ENCODE assay signal across 9 mouse cellular contexts in the genomic region with DNA sequence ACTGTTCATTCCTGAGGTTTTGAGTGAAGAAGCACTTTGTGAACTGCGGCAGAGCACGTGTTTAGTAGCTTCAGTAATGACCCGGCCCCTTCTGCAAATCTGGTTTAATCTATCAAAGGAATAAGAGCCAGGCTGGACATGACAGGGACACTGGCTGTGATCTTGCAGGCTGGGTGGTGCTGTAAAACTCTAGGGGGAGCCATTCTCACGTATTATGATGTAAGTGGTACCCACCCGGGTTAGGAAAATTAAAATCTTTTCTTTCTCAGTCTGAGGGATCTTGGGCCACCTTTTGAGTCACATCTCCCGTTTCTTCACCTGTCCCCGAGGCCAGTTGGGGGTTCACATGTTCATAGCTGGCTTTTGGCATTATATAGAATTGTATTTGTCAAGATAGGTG.
DNase-seq lines count a peak whose midpoint lies in the region; ATAC-seq and TF ChIP-seq lines count a peak whose summit lies in the region.
"Had no signal": no experiment of that assay in that cellular context is flagged by ENCODE, and none has a peak within 500 bp of the region (broad histone marks: within the 10 kb centered on the region; RNA-seq: fewer than 3 reads in every experiment).

No protein-coding gene starts in this region.

- H3K36me3 ChIP-seq in hindbrain, embryonic 13.5 days: no peaks in the 10 kb centered on the region
- H3K36me3 ChIP-seq in hindbrain, embryonic 10.5 days: no peaks in the 10 kb centered on the region
- H3K36me3 ChIP-seq in neural tube, embryonic 11.5 days (ENCODE audit: control insufficient read depth, insufficient read depth, low read length): no peaks in the 10 kb centered on the region
- no peaks in the 10 kb centered on the region for H3K36me3 ChIP-seq in forebrain, embryonic 14.5 days (ENCODE audit: control insufficient read depth, insufficient read depth, low read length)
- no peaks in the 10 kb centered on the region for H3K36me3 ChIP-seq in stomach, postnatal 0 days (ENCODE audit: control insufficient read depth, insufficient read depth, low read length)

- H3K4me3 ChIP-seq in hindbrain, embryonic 13.5 days: no peak overlapping the region
- no peak overlapping the region for H3K4me3 ChIP-seq in hindbrain, embryonic 10.5 days
- H3K4me3 ChIP-seq in neural tube, embryonic 11.5 days (ENCODE audit: low read depth, low read length): no peak overlapping the region
- no peak overlapping the region for H3K4me3 ChIP-seq in forebrain, embryonic 14.5 days (ENCODE audit: low read depth, low read length)
- no peak overlapping the region for H3K4me3 ChIP-seq in stomach, postnatal 0 days (ENCODE audit: low read depth, low read length)
- H3K4me3 ChIP-seq: myocyte had no signal

- H3K9me3 ChIP-seq in hindbrain, embryonic 13.5 days: no peaks in the 10 kb centered on the region
- H3K9me3 ChIP-seq in hindbrain, embryonic 10.5 days: no peaks in the 10 kb centered on the region
- H3K9me3 ChIP-seq in neural tube, embryonic 11.5 days (ENCODE audit: control insufficient read depth, low read length): no peaks in the 10 kb centered on the region
- H3K9me3 ChIP-seq in forebrain, embryonic 14.5 days (replicated peaks; ENCODE audit: control insufficient read depth, low read length): no peaks in the 10 kb centered on the region
- no peaks in the 10 kb centered on the region for H3K9me3 ChIP-seq in stomach, postnatal 0 days (ENCODE audit: control insufficient read depth, low read length)

- peaks cover 7% of the 10 kb centered on the region; the same call in 1 of the 2 replicates for H3K27me3 ChIP-seq in hindbrain, embryonic 13.5 days
- peaks cover 5% of the 10 kb centered on the region; the same call in 1 of the 2 replicates for H3K27me3 ChIP-seq in hindbrain, embryonic 10.5 days (ENCODE audit: insufficient read depth, poor library complexity, severe bottlenecking)
- H3K27me3 ChIP-seq in neural tube, embryonic 11.5 days (ENCODE audit: control insufficient read depth, insufficient read depth, low read length): no peaks in the 10 kb centered on the region
- 0 out of 2 replicates have a peak, but pooled peaks cover 6% of the 10 kb centered on the region for H3K27me3 ChIP-seq in forebrain, embryonic 14.5 days (replicated peaks; ENCODE audit: control insufficient read depth, insufficient read depth, low read length)
- no peaks in the 10 kb centered on the region for H3K27me3 ChIP-seq in stomach, postnatal 0 days (ENCODE audit: control insufficient read depth, insufficient read depth, low read length)

- peak; percentile 25; the same call in 1 of the 2 replicates for ATAC-seq in hindbrain, embryonic 13.5 days (ENCODE audit: low FRiP score)
- ATAC-seq in neural tube, embryonic 11.5 days (ENCODE audit: insufficient read depth, low FRiP score, low TSS enrichment): peak; percentile 45; the same call in 1 of the 2 replicates
- no peak for ATAC-seq in forebrain, embryonic 14.5 days
- ATAC-seq in stomach, postnatal 0 days (ENCODE audit: low FRiP score, low TSS enrichment): no peak

- no peak overlapping the region for H3K9ac ChIP-seq in hindbrain, embryonic 13.5 days
- no peak overlapping the region for H3K9ac ChIP-seq in neural tube, embryonic 11.5 days (ENCODE audit: low read length)
- no peak overlapping the region for H3K9ac ChIP-seq in forebrain, embryonic 14.5 days (ENCODE audit: low read length)
- no peak overlapping the region for H3K9ac ChIP-seq in stomach, postnatal 0 days (ENCODE audit: low read length)

- DNase-seq in hindbrain, embryonic 10.5 days (ENCODE audit: low spot score): no peak
- no peak for DNase-seq in neural tube, embryonic 11.5 days (ENCODE audit: low spot score)
- DNase-seq in neural tube, embryonic 10.5 days (ENCODE audit: extremely low spot score, low spot score): no peak
- DNase-seq in forebrain, embryonic 14.5 days (ENCODE audit: low spot score): peak; percentile 80
- DNase-seq in stomach, postnatal 0 days (ENCODE audit: low spot score): no peak
- no peak for DNase-seq in yolk sac, embryonic 10.5 days (ENCODE audit: low spot score)
- no peak for DNase-seq in spleen, postnatal 10 days (ENCODE audit: low spot score in 2 of 2)

- H3K4me1 ChIP-seq in hindbrain, embryonic 13.5 days (replicated peaks): peaks cover 28% of the 10 kb centered on the region
- H3K4me1 ChIP-seq in hindbrain, embryonic 10.5 days (replicated peaks): no peaks in the 10 kb centered on the region
- no peaks in the 10 kb centered on the region for H3K4me1 ChIP-seq in neural tube, embryonic 11.5 days (ENCODE audit: control insufficient read depth, insufficient read depth, low read length)
- peaks cover 12% of the 10 kb centered on the region for H3K4me1 ChIP-seq in forebrain, embryonic 14.5 days (ENCODE audit: control insufficient read depth, insufficient read depth, low read length)
- no peaks in the 10 kb centered on the region for H3K4me1 ChIP-seq in stomach, postnatal 0 days (replicated peaks; ENCODE audit: control insufficient read depth, insufficient read depth)

- H3K27ac ChIP-seq in hindbrain, embryonic 13.5 days: no peak overlapping the region
- no peak overlapping the region for H3K27ac ChIP-seq in hindbrain, embryonic 10.5 days
- no peak overlapping the region for H3K27ac ChIP-seq in neural tube, embryonic 11.5 days (ENCODE audit: low read depth, low read length)
- H3K27ac ChIP-seq in forebrain, embryonic 14.5 days (ENCODE audit: low read depth, low read length): no peak overlapping the region
- no peak overlapping the region for H3K27ac ChIP-seq in stomach, postnatal 0 days (replicated peaks)

- 36% methylated on average over 7 of the region's 7 CpGs for WGBS in hindbrain, embryonic 13.5 days
- 40% methylated on average over 7 of the region's 7 CpGs for WGBS in hindbrain, embryonic 10.5 days
- WGBS in neural tube, embryonic 11.5 days: 36% methylated on average over 7 of the region's 7 CpGs
- WGBS in forebrain, embryonic 14.5 days: 33% methylated on average over 7 of the region's 7 CpGs
- WGBS in stomach, postnatal 0 days: 12% methylated on average over 7 of the region's 7 CpGs

- peak; percentile 71 for TF ChIP-seq CTCF in stomach, postnatal 0 days (IDR thresholded peaks at IDR 0.05; ENCODE audit: low read depth)

- no peak for TF ChIP-seq EP300 in stomach, postnatal 0 days (optimal IDR thresholded peaks at IDR 0.05)

- no peak overlapping the region for H3K4me2 ChIP-seq in hindbrain, embryonic 13.5 days
- H3K4me2 ChIP-seq in neural tube, embryonic 11.5 days (ENCODE audit: low read depth): no peak overlapping the region
- no peak overlapping the region for H3K4me2 ChIP-seq in forebrain, embryonic 14.5 days (ENCODE audit: low read length)
- no peak overlapping the region for H3K4me2 ChIP-seq in stomach, postnatal 0 days (replicated peaks; ENCODE audit: low read depth)

Comparison
In these comparisons a context has a peak if more than half of its experiments do, and no peak if none do; other contexts are left out.
1. ATAC-seq: peak in hindbrain, embryonic 13.5 days (single experiment) and neural tube, embryonic 11.5 days (single experiment); none in forebrain, embryonic 14.5 days (single experiment) and stomach, postnatal 0 days (single experiment).